Mouse (Mus musculus) WW6 (cell line): ENCODE results near the gene Rtkn.

Source experiments
- DNase-seq: peaks from one replicate; pipeline ENCODE4 v3.0.0-alpha.2; 2013; ENCODE audit warnings: low read depth, low spot score

The Rtkn gene

DNA sequence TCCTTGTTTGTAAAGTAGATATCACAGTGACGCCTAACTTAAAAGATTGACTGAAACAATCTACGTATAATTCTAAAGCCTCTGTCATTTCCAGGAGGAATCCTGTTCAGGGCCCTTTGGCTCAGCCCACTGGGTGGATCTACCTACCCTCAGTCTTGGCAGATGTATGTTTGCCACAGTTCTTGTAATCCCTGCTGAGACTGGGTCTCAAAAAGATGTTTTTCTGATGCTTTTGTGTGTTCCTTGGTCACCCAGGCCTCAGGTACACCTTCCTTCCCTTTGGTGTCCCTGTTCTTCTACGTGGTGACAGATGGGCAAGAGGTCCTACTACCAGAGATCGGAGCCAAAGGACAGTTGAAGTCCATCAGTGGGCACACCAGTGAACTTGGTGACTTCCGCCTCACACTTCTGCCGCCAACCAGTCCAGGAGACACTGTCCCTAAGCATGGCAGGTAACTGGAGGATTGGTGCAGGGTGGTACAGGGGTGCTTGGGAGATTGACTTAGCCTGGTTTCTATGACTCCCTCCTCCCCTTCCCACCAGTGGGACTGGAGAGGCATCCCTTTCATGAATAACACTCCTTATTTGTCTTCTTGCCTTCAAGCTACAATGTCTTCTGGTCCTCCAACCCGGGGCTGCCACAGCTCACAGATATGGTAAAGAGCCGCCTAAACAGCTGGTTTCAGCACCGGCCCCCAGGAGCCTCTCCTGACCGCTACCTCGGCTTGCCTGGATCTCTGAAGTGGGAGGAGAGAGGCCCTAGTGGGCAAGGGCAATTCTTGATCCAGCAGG, 18.7 kb upstream of the Rtkn start:
- DNase-seq, result no peak

GRCm38 (mm10) chr6:83117165-83117438, 18.2 kb upstream of the Rtkn start:
- DNase-seq, result no peak

DNA sequence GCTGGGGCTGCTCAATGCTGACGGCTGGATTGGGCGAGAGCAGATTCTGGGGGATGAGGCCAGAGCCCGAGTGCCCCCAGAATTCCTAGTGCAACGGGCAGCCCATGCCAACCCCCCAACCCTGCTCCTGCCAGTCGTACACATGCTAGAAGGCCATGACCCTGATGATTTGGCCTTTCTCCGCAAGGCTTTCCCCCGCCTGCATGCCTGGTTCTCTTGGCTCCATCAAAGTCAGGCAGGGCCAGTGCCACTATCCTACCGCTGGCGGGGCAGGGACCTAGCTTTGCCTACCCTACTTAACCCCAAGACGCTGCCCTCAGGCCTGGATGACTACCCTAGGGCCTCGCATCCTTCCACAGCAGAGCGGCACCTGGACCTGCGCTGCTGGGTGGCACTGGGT, 17.6 kb upstream of the Rtkn start:
- no peak for DNase-seq

DNA sequence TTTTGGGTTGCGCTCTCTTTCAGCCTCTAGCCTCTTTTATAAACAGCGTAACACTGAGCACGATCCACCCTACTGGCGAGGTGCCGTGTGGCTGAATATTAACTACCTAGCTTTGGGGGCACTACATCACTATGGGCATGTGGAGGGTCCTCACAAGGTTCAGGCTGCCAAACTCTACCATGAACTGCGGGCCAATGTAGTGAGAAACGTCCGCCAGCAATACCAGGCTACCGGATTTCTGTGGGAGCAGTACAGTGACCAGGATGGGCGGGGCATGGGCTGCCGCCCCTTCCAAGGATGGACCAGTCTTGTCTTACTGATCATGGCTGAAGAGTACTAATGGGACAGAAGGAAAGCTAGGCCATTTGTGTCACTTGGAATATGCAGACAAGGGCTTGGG, 16.9 kb upstream of the Rtkn start:
- DNase-seq, result no peak

DNA sequence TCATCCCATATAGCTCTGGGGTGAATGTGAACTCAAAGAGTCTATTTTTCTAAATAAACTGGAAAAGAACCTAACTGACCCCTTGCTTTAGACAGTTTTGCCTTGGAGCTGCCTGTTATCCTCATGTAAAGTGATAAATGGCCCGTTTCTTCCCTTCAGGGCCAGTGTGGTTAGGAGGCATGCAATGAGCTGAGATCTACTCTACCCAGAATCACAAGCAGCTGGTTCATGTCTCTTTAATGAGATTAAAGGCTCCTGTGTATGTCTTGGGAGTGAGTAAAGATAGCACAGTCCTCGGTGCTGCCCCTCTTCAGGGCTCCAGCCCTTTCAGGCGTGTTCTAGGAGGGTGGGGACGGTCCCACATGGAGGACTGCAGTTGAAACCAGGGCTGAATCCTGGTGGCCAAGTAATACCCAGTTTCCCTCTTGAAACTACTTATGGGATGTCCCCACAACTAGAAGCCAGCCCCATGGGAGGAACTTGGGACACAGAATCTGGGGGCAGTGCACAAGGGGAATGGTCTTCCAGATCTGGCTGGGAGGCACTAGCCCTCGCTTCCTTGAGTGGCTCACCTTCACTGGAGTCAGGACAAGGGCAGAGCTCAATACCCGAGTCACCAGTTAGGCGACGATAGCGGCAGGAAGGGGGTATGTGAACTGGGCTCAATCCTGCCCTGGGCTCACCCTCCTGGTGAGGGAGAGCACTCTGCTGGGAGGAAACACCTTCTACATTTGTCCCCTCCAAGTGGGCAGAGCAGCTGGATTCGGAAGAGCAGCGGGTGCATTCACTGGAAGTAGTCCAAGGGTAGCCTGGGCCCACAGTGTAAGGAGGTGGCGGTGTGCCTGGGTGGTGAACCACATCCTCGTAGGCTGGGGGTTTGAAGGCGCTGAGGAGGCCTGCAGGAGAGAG, 16.2 kb upstream of the Rtkn start:
- DNase-seq, result no peak

DNA sequence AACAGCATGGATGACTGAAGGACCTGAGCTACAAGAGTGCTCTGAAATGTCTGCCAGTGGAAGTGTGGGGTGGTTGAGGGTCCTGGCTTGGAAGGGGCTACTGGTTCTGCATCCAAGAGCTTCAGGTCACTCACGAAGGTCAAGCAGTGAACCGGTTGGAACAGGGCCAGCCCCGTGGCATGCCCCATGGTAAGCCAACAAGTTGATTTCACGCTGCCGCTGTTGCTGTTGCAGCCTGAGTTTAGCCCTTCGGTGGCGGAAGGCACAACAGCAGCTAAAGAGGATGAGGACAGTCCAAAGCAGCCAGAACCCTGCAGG, 15.6 kb upstream of the Rtkn start:
- DNase-seq, result no peak

- DNase-seq, result peak; percentile 96
Observed at GRCm38 (mm10) chr6:83120930-83121862, 14.1 kb upstream of the Rtkn start, which contains the start of gene Wbp1. Gene Wbp1 (minus strand): TSS chr6:83121559.

DNA sequence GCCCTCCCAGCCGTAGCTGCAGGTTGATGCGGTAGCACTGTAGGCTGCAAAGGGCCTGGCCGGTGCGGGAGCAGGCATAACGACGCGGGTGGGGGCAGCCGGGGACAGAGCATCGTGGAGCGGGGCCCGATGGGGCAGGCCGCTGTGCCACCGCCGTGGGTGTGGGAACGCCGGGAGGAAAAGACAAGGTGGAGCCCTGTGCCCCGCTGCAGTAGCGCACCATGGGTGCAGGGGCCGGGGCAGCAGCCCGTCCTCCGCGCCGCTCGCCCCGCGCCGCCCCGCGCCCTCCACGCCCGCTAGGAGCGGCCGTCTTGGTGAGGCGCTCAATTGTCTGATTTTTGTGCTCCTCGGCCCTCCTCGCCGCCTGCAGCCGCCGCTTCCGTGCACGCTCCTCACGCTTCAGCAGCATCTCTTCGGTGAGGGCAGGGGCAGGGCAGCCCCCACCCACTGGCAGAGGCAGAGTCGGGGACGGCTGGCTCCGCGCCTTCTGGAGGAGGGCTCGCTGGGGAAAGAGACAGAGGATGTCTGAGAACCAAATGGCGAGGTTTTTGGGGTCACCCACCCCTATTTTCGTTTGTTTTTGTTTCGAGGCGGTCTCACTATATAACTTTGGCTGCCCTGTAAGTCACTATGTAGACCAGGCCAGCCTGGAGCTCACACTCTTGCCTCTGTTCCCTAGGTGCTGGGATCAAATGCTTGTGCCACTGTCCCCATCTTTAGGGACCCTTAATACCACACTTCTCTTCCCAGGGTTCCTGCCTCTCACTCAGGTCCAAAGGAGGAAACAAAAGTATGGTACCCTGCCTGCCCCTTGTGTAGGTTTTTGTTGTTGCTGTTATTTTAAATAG, 13.2 kb upstream of the Rtkn start:
- no peak for DNase-seq

DNA sequence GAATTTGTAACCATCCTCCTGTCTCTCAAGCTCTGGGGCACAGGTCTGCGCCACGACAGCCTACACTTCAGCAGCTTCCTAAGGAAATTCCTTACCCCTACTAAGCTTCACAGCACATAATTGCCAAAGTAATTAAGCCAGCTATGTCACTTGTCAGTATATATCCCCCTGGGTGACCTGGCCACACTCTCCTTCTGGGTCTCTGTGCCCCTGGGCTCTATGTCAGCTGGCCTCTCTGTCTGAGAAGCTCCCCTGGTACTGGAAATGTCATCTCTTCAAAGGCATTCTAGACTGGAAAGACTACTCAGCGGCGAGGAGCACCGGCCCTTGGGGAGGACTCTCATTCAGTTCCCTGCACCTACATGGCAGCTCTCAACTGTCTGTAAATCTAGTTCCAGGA, 12.3 kb upstream of the Rtkn start:
- no peak for DNase-seq

DNA sequence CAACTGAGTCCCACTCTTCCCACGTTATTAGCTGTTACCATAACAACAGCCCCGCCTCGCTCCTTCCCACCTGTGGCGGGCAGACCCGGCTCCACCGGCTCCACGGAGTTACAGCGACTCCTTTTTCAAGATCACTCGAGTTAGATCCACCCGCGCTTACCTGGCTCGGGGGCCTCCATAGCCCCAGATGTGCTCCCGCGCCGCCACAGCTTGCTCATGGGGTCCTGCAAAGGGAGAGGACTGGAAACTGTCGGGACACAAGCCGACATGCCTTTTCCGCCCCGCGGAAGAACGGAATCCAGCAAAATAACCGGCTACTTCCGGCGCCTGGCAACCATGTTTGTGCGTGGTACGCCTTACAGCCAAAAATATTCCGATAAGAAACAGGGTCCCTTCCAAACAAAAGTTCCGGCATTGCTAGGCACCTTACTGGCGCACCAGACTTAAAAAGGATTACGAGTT, 10.4 kb upstream of the Rtkn start:
- DNase-seq, result peak; percentile 87

- DNase-seq, result no peak
Observed at GRCm38 (mm10) chr6:83125331-83125730, 9.9 kb upstream of the Rtkn start, which contains the start of gene Ino80b. Gene Ino80b (minus strand): TSS chr6:83125431.

- no peak for DNase-seq
Observed at GRCm38 (mm10) chr6:83127419-83127818, 7.8 kb upstream of the Rtkn start.

GRCm38 (mm10) chr6:83131469-83132034, 3.7 kb upstream of the Rtkn start:
- DNase-seq, result no peak

GRCm38 (mm10) chr6:83132176-83132919, 2.9 kb upstream of the Rtkn start:
- DNase-seq, result no peak

DNA sequence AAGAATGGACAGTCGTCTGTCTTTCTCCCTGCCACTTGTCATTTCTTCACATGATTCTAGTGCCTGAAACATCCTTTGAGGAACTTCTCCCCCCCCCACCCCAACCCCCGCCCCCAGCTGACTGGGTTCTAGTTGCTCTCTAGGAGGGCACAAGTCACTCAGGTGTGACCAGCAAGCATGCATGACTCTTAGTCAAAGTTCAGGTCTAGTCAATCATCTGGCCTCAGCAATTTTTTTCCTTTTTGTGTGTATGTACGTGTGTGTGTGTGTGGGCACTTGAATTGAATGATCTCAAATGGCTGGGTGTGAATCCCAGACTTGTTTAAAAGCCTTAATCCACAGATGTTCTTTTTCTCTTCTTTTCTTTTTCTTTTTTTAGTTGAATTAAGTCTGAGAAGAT, 1.0 kb upstream of the Rtkn start:
- DNase-seq, result no peak

DNA sequence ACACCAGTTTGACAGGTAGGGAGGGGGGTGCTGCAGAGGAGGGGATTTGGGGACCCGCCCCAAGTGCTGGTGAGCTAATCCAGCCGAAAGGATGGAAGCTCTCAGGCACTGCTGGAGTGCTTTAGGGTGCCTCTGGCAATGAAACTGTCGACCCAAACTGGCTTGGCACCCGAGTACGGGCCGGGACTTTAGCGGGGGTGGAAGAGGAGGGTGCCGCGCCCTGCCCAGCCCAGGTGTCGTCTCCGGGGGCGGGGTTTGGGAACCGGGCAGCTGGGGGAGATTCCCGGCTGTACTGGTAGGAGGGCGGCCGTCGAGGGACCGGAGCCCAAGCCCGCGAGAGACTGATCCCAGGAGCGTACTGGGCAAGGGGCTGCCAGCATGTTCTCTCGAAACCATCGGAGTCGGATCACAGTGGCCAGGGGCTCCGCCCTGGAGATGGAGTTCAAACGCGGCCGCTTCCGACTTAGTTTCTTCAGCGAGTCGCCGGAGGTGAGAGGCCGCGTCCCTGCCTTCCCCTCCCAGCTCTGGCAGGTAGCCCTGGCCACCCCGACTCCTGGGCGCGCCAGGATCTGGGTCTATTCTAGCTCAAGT, 403 bp downstream of the Rtkn start:
- DNase-seq, result no peak

GRCm38 (mm10) chr6:83136291-83136880, 1.1 kb downstream of the Rtkn start:
- no peak for DNase-seq

DNA sequence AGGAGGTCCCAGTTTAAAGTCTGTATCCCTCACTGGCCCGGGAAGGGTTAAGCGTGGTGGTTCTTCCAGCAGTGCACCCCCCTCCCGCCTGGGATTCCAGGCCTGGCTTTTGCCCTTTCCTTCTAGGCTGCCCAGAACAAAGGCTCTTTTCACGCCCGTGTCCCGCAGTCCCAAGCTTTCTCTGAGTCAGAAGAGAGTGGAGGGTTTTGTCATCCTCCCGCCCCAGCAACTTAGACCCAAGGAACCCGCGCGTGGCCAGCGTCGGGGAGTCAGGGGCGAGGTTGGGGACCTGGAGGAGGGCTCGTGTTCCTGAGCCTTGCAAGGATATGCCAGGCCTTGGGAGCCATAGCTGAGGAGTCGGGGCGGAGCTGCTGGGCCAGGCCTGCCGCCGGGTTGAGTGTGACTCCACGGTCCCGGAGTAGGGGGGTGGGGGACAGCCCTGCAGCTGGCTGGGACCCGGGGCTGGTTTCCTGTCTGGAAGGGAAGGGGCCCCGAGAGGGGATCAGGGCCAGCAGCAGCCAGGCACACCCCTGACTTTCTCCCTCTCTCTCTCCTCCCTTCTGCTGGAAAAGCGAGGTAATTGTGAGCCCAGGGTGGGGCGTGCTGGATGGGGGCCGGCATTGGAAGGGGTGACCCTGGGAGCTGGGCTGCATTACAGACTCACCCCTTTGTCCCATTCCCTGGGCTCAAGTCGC, 1.8 kb downstream of the Rtkn start:
- DNase-seq, result no peak

DNA sequence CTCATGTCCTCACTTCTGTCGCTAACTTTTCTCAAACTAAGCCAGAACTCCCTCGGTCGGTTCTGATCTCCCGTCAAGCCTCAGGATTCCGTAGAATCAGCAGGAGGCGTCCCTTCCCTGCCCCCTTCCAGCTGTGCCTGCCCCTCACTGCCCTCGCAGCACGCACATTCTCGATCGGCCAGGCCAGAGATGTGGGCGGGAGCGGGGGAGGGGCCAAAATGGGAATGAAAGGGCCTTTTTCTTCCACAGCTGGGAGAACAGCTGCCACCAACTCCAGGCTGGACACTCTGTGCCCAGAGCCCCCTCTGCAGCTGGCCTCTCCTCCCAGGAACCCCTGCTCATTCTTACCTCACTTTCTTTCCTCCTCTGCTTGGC, 2.3 kb downstream of the Rtkn start:
- no peak for DNase-seq
